Mouse (Mus musculus): ENCODE data around the gene Mgme1. TPM values are rescaled to one million over a fixed set of nuclear protein-coding genes. Genes with fewer than 3 reads are reported as not detected.

Gene Mgme1
- total and polyA plus RNA-seq, 3 experiments, result 10.6 to 21.9 (median 19.7) TPM

DNA sequence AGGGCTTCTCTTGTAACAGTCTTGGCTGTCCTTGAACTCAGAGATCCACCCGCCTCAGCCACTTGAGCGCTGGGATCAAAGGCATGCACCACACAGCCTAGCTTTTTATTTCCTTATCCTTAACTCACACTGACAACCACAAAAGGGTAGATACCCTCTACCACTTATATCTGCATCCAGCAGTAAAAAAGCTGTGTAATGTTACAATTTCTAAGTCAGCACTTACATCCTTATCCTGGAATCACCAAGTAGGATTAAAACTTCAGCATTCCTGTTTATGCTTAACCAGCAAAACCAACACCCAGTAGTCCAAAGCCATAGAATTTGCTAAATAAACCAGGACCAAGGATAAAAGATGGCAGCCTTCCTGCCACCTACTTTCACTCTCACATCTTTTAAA, 7.6 kb upstream of the Mgme1 start:
- in situ Hi-C loops (cut with MboI; ENCODE audit: low pct_ligation_motif_present, low pct_unique_long_range_greater_than_20kb, low sequenced_read_pairs) (no loop called here), dilution Hi-C loops (cut with MboI; ENCODE audit: extremely low pct_ligation_motif_present, extremely low pct_unique_long_range_greater_than_20kb, low sequenced_read_pairs) (no loop called here)
- TF ChIP-seq SMC3 (IDR thresholded peaks at IDR 0.05; ENCODE audit: low read depth, low read length) (no peak), POLR2A (IDR thresholded peaks at IDR 0.05; ENCODE audit: low read depth, low read length) (peak; percentile 49), POLR2AphosphoS2 (IDR thresholded peaks at IDR 0.05; ENCODE audit: low read depth, low read length) (0 out of 2 replicates have a peak, but pooled peaks have one; percentile 59), JUN (IDR thresholded peaks at IDR 0.05; ENCODE audit: insufficient read depth, low read depth, low read length) (no peak), UBTF (IDR thresholded peaks at IDR 0.05; ENCODE audit: low read depth, low read length) (no peak)
- H3K79me2 ChIP-seq (replicated peaks; ENCODE audit: control insufficient read depth, extremely low read depth, insufficient read depth, poor library complexity, severe bottlenecking), result peaks cover 95% of the 10 kb centered on the region
- peaks cover 3 to 57% of the 10 kb centered on the region in 2 experiments; a peak in 3 of 4 replicates for H3K4me1 ChIP-seq (ENCODE audit: control insufficient read depth in 1 of 2, insufficient read depth in 2 of 2)
- no peaks in the 10 kb centered on the region for H3K27me3 ChIP-seq (replicated peaks)
- no peak overlapping the region for H3K4me3 ChIP-seq (replicated peaks in 1 of 3; ENCODE audit: low read depth in 2 of 3, low read length in 2 of 3, poor library complexity in 1 of 3)
- peak overlapping the region; percentile 39; the same call in 1 of the 2 replicates for H3K9ac ChIP-seq (ENCODE audit: insufficient read depth, low read depth)
- H3K27ac ChIP-seq (ENCODE audit: insufficient read depth, low read depth), result no peak overlapping the region
- H3K36me3 ChIP-seq (replicated peaks in 1 of 2; ENCODE audit: control insufficient read depth in 1 of 2, insufficient read depth in 1 of 2, low read length in 1 of 2), result peaks cover 42 to 92% of the 10 kb centered on the region in 2 experiments
- H3K4me2 ChIP-seq (ENCODE audit: insufficient read depth, low read depth, poor library complexity, severe bottlenecking), result peak overlapping the region; percentile 27; the same call in 1 of the 2 replicates
- no peaks in the 10 kb centered on the region for H3K9me3 ChIP-seq (replicated peaks; ENCODE audit: low read length)
- DNase-seq (ENCODE audit: extremely low read depth), result no peak

DNA sequence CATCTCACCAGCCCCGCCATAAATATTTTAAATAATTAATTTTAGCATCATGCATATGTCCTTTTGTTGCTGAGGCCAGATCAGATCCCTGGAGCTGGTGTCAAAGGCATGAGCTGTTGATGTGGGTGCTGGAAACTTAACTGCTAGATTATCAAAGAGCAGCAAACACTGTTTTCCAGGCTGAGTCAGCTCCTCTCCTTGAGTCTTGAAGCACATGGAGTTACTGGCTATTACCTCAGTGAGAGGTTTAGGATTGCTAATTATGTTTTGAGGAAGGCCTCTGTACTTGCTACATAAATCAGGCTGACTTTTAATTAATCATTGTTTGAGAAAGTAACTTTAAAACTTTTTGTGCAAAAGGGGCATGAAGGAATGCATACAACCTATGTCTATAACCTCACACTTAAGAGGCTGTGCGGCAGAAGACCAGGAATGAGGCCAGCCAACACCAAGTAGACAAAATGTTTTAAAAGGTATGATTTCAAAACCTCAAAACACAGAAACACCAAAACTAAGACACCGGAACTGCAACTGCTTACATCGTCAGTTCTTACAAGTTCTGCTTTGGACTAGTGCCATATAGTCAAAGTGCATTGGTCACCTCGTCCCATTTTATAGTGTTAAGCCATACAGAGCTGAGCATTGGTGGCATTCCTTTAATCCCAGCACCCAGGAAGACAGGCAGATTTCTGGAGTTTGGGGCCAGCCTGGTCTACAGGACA, 5.9 kb upstream of the Mgme1 start:
- no peak overlapping the region for H3K27ac ChIP-seq (ENCODE audit: insufficient read depth, low read depth)
- peaks cover 30 to 84% of the 10 kb centered on the region in 2 experiments for H3K36me3 ChIP-seq (replicated peaks in 1 of 2; ENCODE audit: control insufficient read depth in 1 of 2, insufficient read depth in 1 of 2, low read length in 1 of 2)
- dilution Hi-C loops (cut with MboI; ENCODE audit: extremely low pct_ligation_motif_present, extremely low pct_unique_long_range_greater_than_20kb, low sequenced_read_pairs) (no loop called here), in situ Hi-C loops (cut with MboI; ENCODE audit: low pct_ligation_motif_present, low pct_unique_long_range_greater_than_20kb, low sequenced_read_pairs) (no loop called here)
- DNase-seq (ENCODE audit: extremely low read depth), result no peak
- H3K9ac ChIP-seq (ENCODE audit: insufficient read depth, low read depth), result peak overlapping the region; percentile 56; the same call in 1 of the 2 replicates
- TF ChIP-seq CTCF (conservative IDR thresholded peaks at IDR 0.05 in 1 of 2, IDR thresholded peaks at IDR 0.05 in 1 of 2; ENCODE audit: low read depth in 2 of 2, low read length in 2 of 2) (0 out of 4 replicates have a peak, but pooled peaks of 1 of the 2 experiments have one; percentile 1), POLR2AphosphoS2 (IDR thresholded peaks at IDR 0.05; ENCODE audit: low read depth, low read length) (0 out of 2 replicates have a peak, but pooled peaks have one; percentile 16), SIN3A (IDR thresholded peaks at IDR 0.05; ENCODE audit: low read length) (0 out of 2 replicates have a peak, but pooled peaks have one; percentile 17), NRF1 (IDR thresholded peaks at IDR 0.05; ENCODE audit: low read depth, low read length) (no peak), NELFE (IDR thresholded peaks at IDR 0.05; ENCODE audit: low read depth, low read length) (no peak)
- H3K4me1 ChIP-seq (ENCODE audit: control insufficient read depth in 1 of 2, insufficient read depth in 2 of 2), result peaks cover 3 to 53% of the 10 kb centered on the region in 2 experiments; a peak in 3 of 4 replicates
- peak overlapping the region; percentile 95 for H3K4me2 ChIP-seq (ENCODE audit: insufficient read depth, low read depth, poor library complexity, severe bottlenecking)
- peak overlapping the region in 1 of 3 experiments; percentile 83 for H3K4me3 ChIP-seq (replicated peaks in 1 of 3; ENCODE audit: low read depth in 2 of 3, low read length in 2 of 3, poor library complexity in 1 of 3)
- no peaks in the 10 kb centered on the region for H3K27me3 ChIP-seq (replicated peaks)
- H3K9me3 ChIP-seq (replicated peaks; ENCODE audit: low read length), result no peaks in the 10 kb centered on the region
- H3K79me2 ChIP-seq (replicated peaks; ENCODE audit: control insufficient read depth, extremely low read depth, insufficient read depth, poor library complexity, severe bottlenecking), result peaks cover 96% of the 10 kb centered on the region

DNA sequence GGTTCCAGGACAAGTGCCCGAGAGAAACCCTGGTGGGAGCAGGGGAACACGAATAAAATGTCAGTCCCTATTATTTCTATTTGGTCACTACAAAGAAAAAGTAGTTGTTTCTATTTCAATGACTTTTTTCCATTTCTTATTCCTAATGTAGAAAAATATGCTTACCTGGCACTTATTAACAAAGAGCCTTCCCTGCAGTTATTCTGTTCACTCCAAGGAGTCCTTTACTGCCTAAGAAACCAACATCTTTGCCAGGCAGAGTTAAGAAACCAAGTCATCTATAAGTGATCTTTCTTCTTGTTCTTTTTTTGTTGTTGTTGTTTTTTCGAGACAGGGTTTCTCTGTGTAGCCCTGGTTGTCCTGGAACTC, 5.4 kb upstream of the Mgme1 start:
- Histone ChIP-seq H3K4me1 (ENCODE audit: control insufficient read depth in 1 of 2, insufficient read depth in 2 of 2) (peaks cover 3 to 53% of the 10 kb centered on the region in 2 experiments; a peak in 3 of 4 replicates), H3K9me3 (replicated peaks; ENCODE audit: low read length) (no peaks in the 10 kb centered on the region), H3K79me2 (replicated peaks; ENCODE audit: control insufficient read depth, extremely low read depth, insufficient read depth, poor library complexity, severe bottlenecking) (peaks cover 96% of the 10 kb centered on the region), H3K27ac (ENCODE audit: insufficient read depth, low read depth) (no peak overlapping the region), H3K4me2 (ENCODE audit: insufficient read depth, low read depth, poor library complexity, severe bottlenecking) (peak overlapping the region; percentile 95), H3K36me3 (replicated peaks in 1 of 2; ENCODE audit: control insufficient read depth in 1 of 2, insufficient read depth in 1 of 2, low read length in 1 of 2) (peaks cover 29 to 80% of the 10 kb centered on the region in 2 experiments), H3K9ac (ENCODE audit: insufficient read depth, low read depth) (peak overlapping the region; percentile 56; the same call in 1 of the 2 replicates), H3K4me3 (replicated peaks in 1 of 3; ENCODE audit: low read depth in 2 of 3, low read length in 2 of 3, poor library complexity in 1 of 3) (peak overlapping the region in 1 of 3 experiments; percentile 83), H3K27me3 (replicated peaks) (no peaks in the 10 kb centered on the region)
- no peak for DNase-seq (ENCODE audit: extremely low read depth)
- in situ Hi-C loops (cut with MboI; ENCODE audit: low pct_ligation_motif_present, low pct_unique_long_range_greater_than_20kb, low sequenced_read_pairs) (no loop called here), dilution Hi-C loops (cut with MboI; ENCODE audit: extremely low pct_ligation_motif_present, extremely low pct_unique_long_range_greater_than_20kb, low sequenced_read_pairs) (no loop called here)
- TF ChIP-seq BHLHE40 (IDR thresholded peaks at IDR 0.05; ENCODE audit: low read depth, low read length) (no peak), KAT2A (IDR thresholded peaks at IDR 0.05; ENCODE audit: insufficient replicate concordance, low read length) (no peak), JUND (conservative IDR thresholded peaks at IDR 0.05; ENCODE audit: low read depth, low read length) (no peak), MAFK (IDR thresholded peaks at IDR 0.05; ENCODE audit: insufficient replicate concordance, low read length) (peak; percentile 87)
